Mouse (Mus musculus): ENCODE data around the gene Gm34653. TPM values are rescaled to one million over a fixed set of nuclear protein-coding genes. Genes with fewer than 3 reads are reported as not detected.
"Not testable (repeated sequence)": the region's sequence is repeated elsewhere in the genome, so short reads cannot be mapped to it uniquely, and the experiment has no call there.

The Gm34653 gene
- polyA plus RNA-seq, 1 experiment from 2014 or later: not detected

- Histone ChIP-seq H3K27ac (ENCODE audit: low read length) (no peak overlapping the region), H3K9me3 (replicated peaks; ENCODE audit: control insufficient read depth, low read length, poor library complexity, severe bottlenecking) (no peaks in the 10 kb centered on the region), H3K27me3 (ENCODE audit: control insufficient read depth, insufficient read depth, low read depth, low read length) (no peaks in the 10 kb centered on the region), H3K9ac (ENCODE audit: low read depth, low read length) (no peak overlapping the region), H3K36me3 (ENCODE audit: control insufficient read depth, insufficient read depth, low read length) (peaks cover 12% of the 10 kb centered on the region), H3K4me3 (ENCODE audit: low read depth, low read length) (no peak overlapping the region), H3K4me1 (ENCODE audit: control insufficient read depth, insufficient read depth, low read length) (0 out of 2 replicates have a peak, but pooled peaks cover 2% of the 10 kb centered on the region), H3K4me2 (ENCODE audit: low read length) (no peak overlapping the region)
- 100% methylated on average over 1 of the region's 1 CpGs for WGBS
- ATAC-seq: no peak
Observed at GRCm38 (mm10) chr2:34809568-34809967, 23.2 kb upstream of the Gm34653 start.

DNA sequence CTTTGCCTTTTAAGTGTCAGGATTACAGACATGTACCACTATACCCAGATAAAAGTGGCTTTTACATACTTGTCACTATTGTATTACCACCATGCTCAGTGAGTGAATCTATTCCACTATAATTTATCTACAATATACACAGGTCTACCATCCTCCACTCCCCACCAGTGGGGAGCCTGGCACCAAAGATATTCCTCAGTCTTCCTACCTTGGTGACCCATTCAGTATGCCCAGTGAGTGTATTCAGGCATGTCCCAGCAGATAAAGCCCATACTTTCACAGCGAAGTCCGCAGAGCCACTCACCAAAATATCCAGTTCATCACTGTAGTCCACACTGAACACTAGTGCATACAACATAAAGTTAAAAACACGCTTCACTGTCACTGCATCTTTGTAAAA, 22.0 kb upstream of the Gm34653 start:
- Histone ChIP-seq H3K36me3 (ENCODE audit: control insufficient read depth, insufficient read depth, low read length) (peaks cover 15% of the 10 kb centered on the region), H3K4me2 (ENCODE audit: low read length) (no peak overlapping the region), H3K4me3 (ENCODE audit: low read depth, low read length) (no peak overlapping the region), H3K27me3 (ENCODE audit: control insufficient read depth, insufficient read depth, low read depth, low read length) (no peaks in the 10 kb centered on the region), H3K9me3 (replicated peaks; ENCODE audit: control insufficient read depth, low read length, poor library complexity, severe bottlenecking) (no peaks in the 10 kb centered on the region), H3K27ac (ENCODE audit: low read length) (no peak overlapping the region), H3K4me1 (ENCODE audit: control insufficient read depth, insufficient read depth, low read length) (no peaks in the 10 kb centered on the region), H3K9ac (ENCODE audit: low read depth, low read length) (no peak overlapping the region)
- ATAC-seq: no peak
- 96% methylated on average over 3 of the region's 3 CpGs for WGBS

GRCm38 (mm10) chr2:34812706-34813105, 20.1 kb upstream of the Gm34653 start:
- Histone ChIP-seq H3K4me3 (ENCODE audit: low read depth, low read length) (no peak overlapping the region), H3K9me3 (replicated peaks; ENCODE audit: control insufficient read depth, low read length, poor library complexity, severe bottlenecking) (no peaks in the 10 kb centered on the region), H3K36me3 (ENCODE audit: control insufficient read depth, insufficient read depth, low read length) (peaks cover 15% of the 10 kb centered on the region), H3K27me3 (ENCODE audit: control insufficient read depth, insufficient read depth, low read depth, low read length) (no peaks in the 10 kb centered on the region), H3K4me1 (ENCODE audit: control insufficient read depth, insufficient read depth, low read length) (no peaks in the 10 kb centered on the region), H3K9ac (ENCODE audit: low read depth, low read length) (no peak overlapping the region), H3K27ac (ENCODE audit: low read length) (no peak overlapping the region), H3K4me2 (ENCODE audit: low read length) (no peak overlapping the region)
- ATAC-seq: no peak
- WGBS: 87% methylated on average over 7 of the region's 7 CpGs

DNA sequence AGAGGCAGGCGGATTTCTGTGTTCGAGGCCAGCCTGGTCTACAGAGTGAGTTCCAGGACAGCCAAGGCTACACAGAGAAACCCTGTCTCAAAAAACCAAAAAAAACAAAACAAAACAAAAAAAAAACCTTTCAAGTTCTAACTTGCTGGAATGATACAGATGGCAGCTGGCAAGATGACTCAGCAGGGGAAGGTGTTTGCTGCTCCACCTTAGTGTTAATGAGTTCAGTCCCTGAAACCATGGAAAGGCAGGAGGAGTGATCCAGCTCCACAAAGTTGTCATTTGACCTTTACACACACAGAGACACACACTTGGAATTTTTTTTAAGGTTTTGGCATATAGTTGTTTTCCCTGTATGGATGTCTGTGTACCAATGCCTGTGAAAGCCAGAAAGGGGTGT, 16.9 kb upstream of the Gm34653 start:
- H3K4me1 ChIP-seq (ENCODE audit: control insufficient read depth, insufficient read depth, low read length): not testable (repeated sequence)
- H3K36me3 ChIP-seq (ENCODE audit: control insufficient read depth, insufficient read depth, low read length): peaks cover 19% of the 10 kb centered on the region

DNA sequence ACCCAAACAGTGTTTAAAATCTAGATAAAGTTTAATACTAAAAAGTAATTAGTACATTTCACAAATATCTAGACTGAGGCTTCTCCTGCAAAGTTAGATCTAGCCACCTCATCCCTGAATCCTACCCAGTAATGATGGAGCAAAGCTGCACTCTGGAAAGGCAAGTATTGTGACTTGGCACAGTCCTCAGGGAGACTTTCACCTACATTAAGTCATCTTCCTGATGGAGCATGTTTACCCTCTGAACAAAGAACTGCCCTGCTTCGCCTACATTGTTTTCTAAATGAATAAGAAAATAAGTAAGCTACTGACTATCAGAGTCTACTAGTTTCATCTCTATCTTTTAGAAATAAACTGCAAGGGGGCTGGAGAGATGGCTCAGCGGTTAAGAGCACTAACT, 14.3 kb upstream of the Gm34653 start:
- H3K4me1 ChIP-seq (ENCODE audit: control insufficient read depth, insufficient read depth, low read length): peaks cover under 1% of the 10 kb centered on the region; the same call in 1 of the 2 replicates
- 100% methylated on average over 2 of the region's 2 CpGs for WGBS
- peaks cover 11% of the 10 kb centered on the region for H3K36me3 ChIP-seq (ENCODE audit: control insufficient read depth, insufficient read depth, low read length)
- no peak overlapping the region for H3K27ac ChIP-seq (ENCODE audit: low read length)
- H3K9me3 ChIP-seq (replicated peaks; ENCODE audit: control insufficient read depth, low read length, poor library complexity, severe bottlenecking): no peaks in the 10 kb centered on the region
- no peaks in the 10 kb centered on the region for H3K27me3 ChIP-seq (ENCODE audit: control insufficient read depth, insufficient read depth, low read depth, low read length)
- H3K4me3 ChIP-seq (ENCODE audit: low read depth, low read length): no peak overlapping the region
- no peak for ATAC-seq
- H3K9ac ChIP-seq (ENCODE audit: low read depth, low read length): no peak overlapping the region
- H3K4me2 ChIP-seq (ENCODE audit: low read length): no peak overlapping the region

More for the DNA sequence above, 16.9 kb upstream of the Gm34653 start:
- not testable (repeated sequence) for H3K9ac ChIP-seq (ENCODE audit: low read depth, low read length); H3K9me3 ChIP-seq (replicated peaks; ENCODE audit: control insufficient read depth, low read length, poor library complexity, severe bottlenecking); H3K27ac ChIP-seq (ENCODE audit: low read length); H3K4me3 ChIP-seq (ENCODE audit: low read depth, low read length); H3K4me2 ChIP-seq (ENCODE audit: low read length); ATAC-seq; H3K27me3 ChIP-seq (ENCODE audit: control insufficient read depth, insufficient read depth, low read depth, low read length)
- WGBS: 92% methylated on average over 2 of the region's 2 CpGs

- H3K9ac ChIP-seq (ENCODE audit: low read depth, low read length): peak within 1 kb of the TSS; percentile 96
- no peaks in the 10 kb centered on the region; the same call in 1 of the 2 replicates for H3K27me3 ChIP-seq (ENCODE audit: control insufficient read depth, insufficient read depth, low read depth, low read length)
- under 1% methylated on average over 50 of the region's 57 CpGs for WGBS
- no peaks in the 10 kb centered on the region for H3K36me3 ChIP-seq (ENCODE audit: control insufficient read depth, insufficient read depth, low read length)
- peak within 1 kb of the TSS; percentile 88 for H3K27ac ChIP-seq (ENCODE audit: low read length)
- H3K4me2 ChIP-seq (ENCODE audit: low read length): peak within 1 kb of the TSS; percentile 85
- peaks cover 24% of the 10 kb centered on the region for H3K4me1 ChIP-seq (ENCODE audit: control insufficient read depth, insufficient read depth, low read length)
- peak within 1 kb of the TSS; percentile 99 for H3K4me3 ChIP-seq (ENCODE audit: low read depth, low read length)
- ATAC-seq: peak; percentile 98
- H3K9me3 ChIP-seq (replicated peaks; ENCODE audit: control insufficient read depth, low read length, poor library complexity, severe bottlenecking): no peaks in the 10 kb centered on the region
Observed at GRCm38 (mm10) chr2:34825827-34826459, 6.9 kb upstream of the Gm34653 start, which contains the start of gene Fbxw2. TSS of gene Fbxw2 (minus strand) at chr2:34826311.

GRCm38 (mm10) chr2:34826460-34827231, 6.2 kb upstream of the Gm34653 start:
- Histone ChIP-seq H3K9ac (ENCODE audit: low read depth, low read length) (peak overlapping the region; percentile 96), H3K36me3 (ENCODE audit: control insufficient read depth, insufficient read depth, low read length) (no peaks in the 10 kb centered on the region), H3K4me3 (ENCODE audit: low read depth, low read length) (peak overlapping the region; percentile 99), H3K4me1 (ENCODE audit: control insufficient read depth, insufficient read depth, low read length) (peaks cover 24% of the 10 kb centered on the region), H3K4me2 (ENCODE audit: low read length) (peak overlapping the region; percentile 85), H3K27me3 (ENCODE audit: control insufficient read depth, insufficient read depth, low read depth, low read length) (no peaks in the 10 kb centered on the region; the same call in 1 of the 2 replicates), H3K9me3 (replicated peaks; ENCODE audit: control insufficient read depth, low read length, poor library complexity, severe bottlenecking) (no peaks in the 10 kb centered on the region), H3K27ac (ENCODE audit: low read length) (peak overlapping the region; percentile 88)
- ATAC-seq: 0 out of 2 replicates have a peak, but pooled peaks have one; percentile 27
- 33% methylated on average over 19 of the region's 21 CpGs for WGBS

DNA sequence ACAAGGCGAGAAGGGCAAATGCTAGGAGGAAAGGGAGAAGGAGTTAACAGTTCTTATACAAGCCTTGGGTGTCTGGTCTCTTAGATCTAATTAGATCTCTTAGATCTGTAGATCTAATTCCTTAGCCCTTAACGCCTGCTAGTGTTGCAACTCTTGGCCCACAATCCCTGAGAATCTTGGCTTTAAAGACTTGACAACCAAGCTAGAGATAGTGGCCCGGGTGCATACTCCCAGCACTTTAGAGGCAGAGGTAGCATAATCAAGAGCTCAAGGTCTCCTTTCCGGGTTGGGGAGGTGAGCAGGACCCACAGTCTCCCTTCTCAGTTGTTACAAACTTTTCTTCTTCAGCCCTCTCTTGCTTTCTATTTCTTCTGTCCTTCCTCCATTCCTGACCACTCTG, 5.2 kb upstream of the Gm34653 start:
- H3K9me3 ChIP-seq (replicated peaks; ENCODE audit: control insufficient read depth, low read length, poor library complexity, severe bottlenecking): no peaks in the 10 kb centered on the region
- H3K4me2 ChIP-seq (ENCODE audit: low read length): no peak overlapping the region
- H3K27ac ChIP-seq (ENCODE audit: low read length): no peak overlapping the region
- no peak for ATAC-seq
- H3K36me3 ChIP-seq (ENCODE audit: control insufficient read depth, insufficient read depth, low read length): no peaks in the 10 kb centered on the region
- 91% methylated on average over 4 of the region's 4 CpGs for WGBS
- no peak overlapping the region for H3K9ac ChIP-seq (ENCODE audit: low read depth, low read length)
- peaks cover 24% of the 10 kb centered on the region for H3K4me1 ChIP-seq (ENCODE audit: control insufficient read depth, insufficient read depth, low read length)
- no peaks in the 10 kb centered on the region; the same call in 1 of the 2 replicates for H3K27me3 ChIP-seq (ENCODE audit: control insufficient read depth, insufficient read depth, low read depth, low read length)
- no peak overlapping the region for H3K4me3 ChIP-seq (ENCODE audit: low read depth, low read length)

- Histone ChIP-seq H3K27ac (ENCODE audit: low read length) (no peak overlapping the region), H3K4me3 (ENCODE audit: low read depth, low read length) (no peak overlapping the region), H3K9me3 (replicated peaks; ENCODE audit: control insufficient read depth, low read length, poor library complexity, severe bottlenecking) (no peaks in the 10 kb centered on the region), H3K27me3 (ENCODE audit: control insufficient read depth, insufficient read depth, low read depth, low read length) (no peaks in the 10 kb centered on the region; the same call in 1 of the 2 replicates), H3K36me3 (ENCODE audit: control insufficient read depth, insufficient read depth, low read length) (no peaks in the 10 kb centered on the region), H3K9ac (ENCODE audit: low read depth, low read length) (no peak overlapping the region), H3K4me1 (ENCODE audit: control insufficient read depth, insufficient read depth, low read length) (peaks cover 24% of the 10 kb centered on the region), H3K4me2 (ENCODE audit: low read length) (no peak overlapping the region)
- whole genome bisulfite sequencing: 83% methylated on average over 1 of the region's 1 CpGs
- no peak for ATAC-seq
Observed at GRCm38 (mm10) chr2:34828026-34828425, 4.8 kb upstream of the Gm34653 start.

All from midbrain, embryonic 16.5 days (tissue).